Mouse (Mus musculus): ENCODE results near the gene B4galnt2.
"Not testable (repeated sequence)": the region's sequence is repeated elsewhere in the genome, so short reads cannot be mapped to it uniquely, and the experiment has no call there.

The B4galnt2 gene

DNA sequence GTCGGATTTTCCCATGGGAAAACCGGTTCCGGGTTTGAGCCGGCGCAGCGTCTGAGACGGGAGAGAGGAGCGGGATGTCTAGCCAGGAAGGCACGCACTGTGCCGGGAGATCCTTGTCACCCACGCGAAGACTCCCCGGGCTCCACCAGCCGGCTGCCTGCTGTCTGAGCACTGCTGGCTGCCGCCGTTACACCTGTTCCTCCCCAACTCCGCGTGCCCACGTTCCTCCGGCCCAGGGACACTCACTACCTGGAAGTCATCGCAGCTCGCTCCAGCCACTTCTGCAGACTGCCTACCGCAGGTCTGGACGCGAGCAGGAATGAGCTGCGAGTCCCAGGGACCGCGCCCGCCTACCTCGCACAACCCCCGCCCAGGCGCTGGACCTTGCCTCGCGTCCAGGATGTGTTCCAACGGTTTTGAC lies at the start of gene B4galnt2:
Gene B4galnt2, minus strand, starts transcription at position 321 of the 421 bp plus-strand sequence.
- DNase-seq (ENCODE audit: low spot score) = no peak

DNA sequence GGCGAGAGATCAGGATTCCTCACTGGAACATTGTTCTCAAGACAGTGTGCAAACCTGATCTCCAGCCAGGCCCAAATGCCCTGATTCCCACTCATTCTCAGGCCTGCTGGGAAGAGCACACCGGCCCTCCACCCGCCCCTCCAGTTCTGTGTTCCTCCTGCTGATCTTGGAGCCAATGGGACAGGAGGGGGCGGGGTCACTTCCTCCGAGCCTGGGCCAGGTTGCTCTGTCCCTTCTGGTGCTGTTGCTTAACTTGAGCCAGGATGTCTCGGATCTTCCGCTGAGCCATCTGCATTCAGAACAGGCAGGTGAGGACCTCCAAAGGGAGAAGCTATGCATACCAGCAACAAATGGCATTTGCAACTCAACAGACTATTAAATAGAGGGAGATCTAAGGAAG lies 48.6 kb upstream of the B4galnt2 start:
- DNase-seq (ENCODE audit: low spot score) = no peak

DNA sequence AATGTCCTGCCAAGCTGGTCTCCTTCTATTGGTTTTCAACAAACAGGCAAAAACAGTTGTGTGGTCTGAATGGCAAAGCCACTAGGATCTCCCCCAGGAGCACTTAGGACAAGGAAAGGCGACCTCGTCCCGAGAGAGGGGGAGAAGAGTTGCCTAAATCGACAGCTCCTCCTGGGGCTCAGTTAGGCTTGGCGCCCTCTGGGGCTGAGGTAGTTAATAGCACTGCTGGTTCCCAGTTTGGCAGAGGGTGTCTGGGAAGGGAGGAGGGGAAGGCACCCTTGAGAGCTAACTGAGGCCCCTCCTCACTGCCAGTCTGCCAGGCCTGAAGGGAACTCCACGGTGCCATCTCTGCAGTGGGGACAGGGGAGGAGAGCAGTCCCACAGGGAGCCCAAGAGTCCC lies 44.5 kb upstream of the B4galnt2 start:
- DNase-seq (ENCODE audit: low spot score) = no peak

DNA sequence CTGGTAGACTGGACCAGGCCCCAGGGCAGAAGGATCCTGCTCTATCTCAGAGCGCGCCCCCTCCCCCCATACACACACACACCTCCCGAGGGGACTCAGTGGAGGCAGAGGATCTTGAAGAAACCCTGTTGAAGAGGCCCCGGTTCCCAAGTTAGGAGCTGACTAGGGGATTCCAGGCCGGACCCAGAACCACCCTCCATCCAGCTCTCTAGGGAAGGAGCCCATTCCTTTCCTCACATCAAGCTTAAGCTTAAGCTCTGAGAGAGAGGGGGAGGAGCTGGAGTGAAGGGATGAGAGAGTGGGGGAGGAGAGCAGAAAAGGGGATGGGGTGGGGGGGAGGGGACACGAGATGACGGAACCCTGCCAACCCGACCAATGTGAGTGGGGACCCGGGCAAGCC lies 43.6 kb upstream of the B4galnt2 start:
- DNase-seq (ENCODE audit: low spot score) = no peak

DNA sequence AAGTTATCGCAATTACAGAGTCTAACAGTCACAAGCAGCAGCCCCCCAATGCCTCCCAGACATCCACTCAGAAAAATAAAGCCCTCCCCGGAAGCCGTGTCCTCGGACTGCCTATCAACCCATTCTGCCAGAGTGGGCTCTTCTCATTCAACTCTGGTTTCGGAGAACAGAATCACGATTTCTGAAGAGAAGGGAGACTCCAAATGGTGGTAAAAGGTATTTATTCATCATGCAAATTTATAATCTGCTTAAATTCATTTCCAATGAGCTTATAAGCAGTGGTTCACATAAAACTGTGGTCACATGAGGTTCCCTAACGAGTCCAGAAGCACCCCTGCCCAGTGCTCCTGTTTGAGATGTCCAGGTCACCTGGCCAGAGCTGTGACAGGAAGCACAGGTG lies 42.7 kb upstream of the B4galnt2 start:
- DNase-seq (ENCODE audit: low spot score) = no peak

DNA sequence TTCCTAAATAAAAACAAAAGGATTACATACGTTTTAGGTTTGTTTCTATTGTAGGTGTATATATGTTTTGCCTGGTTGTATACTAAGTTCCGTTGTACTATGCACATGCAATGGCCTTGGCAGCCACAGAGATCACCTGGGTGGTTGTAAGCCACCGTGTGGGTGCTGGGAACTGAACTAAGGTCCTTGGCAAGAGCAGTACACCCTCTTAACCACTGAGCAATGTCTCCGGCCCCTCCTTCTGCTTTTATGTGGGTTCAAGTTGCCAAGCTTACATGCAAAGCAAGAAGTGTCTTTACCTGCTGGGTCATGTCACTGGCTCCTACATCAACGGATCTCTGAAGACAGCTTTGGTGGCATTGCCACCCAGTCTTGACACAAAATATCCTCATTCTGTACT lies 38.6 kb upstream of the B4galnt2 start:
- no peak for DNase-seq (ENCODE audit: low spot score)

DNA sequence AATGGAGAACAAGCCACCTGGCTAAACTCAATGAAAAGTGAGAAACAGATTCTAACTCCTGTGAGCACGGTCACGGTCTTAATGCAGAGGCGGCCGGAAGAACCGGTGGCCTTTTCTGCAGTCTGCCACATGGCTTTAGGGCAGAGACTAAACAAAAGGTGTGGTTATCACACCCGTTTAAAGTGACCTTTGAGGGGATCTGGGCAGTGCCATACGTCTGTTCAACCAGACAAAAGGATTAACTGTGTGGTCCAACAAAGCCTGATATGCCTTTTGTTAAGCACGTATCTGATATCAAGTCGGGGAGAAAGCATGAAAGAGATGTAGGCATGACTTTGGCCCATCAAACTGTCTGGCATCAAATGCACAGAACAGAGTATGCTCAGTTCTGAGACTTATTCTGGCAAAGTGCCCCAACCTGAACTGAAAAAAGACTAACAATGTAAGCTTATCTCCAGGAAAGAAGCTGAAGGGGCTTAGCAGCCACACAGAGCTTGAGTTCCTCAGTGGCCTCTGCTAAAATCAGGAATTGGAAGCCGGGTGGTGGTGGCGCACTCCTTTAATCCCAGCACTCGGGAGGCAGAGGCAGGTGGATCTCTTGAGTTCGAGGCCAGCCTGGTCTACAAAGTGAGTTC lies 31.3 kb upstream of the B4galnt2 start:
- DNase-seq (ENCODE audit: low spot score) = no peak

DNA sequence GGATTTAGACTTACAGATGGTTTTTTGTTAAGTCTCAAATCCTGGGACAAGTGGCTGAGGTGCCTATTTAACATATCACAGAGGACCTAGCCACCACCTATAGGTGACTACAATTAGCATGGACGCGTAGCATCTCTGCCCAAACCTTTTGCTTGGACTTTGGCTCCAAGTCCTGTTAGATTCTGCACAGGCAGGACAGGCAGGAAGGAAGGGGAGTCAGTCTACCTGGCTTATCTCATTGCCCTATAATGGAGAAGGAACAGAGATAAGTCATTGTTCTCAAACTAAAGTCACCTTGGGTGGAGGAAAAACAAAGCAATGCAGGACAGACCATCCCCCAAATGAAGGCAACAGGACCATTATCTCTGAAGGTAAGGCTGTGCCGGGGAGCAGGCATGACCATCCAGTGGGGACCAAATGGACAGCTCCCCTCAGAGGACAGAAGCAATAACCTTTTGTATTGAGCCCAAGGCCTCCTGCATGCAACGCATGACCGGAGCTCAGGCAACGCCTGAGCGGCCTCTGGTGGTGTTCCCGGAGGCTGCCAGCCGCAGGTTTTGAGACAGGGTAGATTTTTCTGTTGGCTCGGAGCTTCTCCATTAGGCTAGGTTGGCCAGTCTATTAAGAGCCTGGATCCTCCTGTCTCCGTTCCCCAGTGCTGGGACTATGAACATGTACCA lies 25.3 kb upstream of the B4galnt2 start:
- no peak for DNase-seq (ENCODE audit: low spot score)

DNA sequence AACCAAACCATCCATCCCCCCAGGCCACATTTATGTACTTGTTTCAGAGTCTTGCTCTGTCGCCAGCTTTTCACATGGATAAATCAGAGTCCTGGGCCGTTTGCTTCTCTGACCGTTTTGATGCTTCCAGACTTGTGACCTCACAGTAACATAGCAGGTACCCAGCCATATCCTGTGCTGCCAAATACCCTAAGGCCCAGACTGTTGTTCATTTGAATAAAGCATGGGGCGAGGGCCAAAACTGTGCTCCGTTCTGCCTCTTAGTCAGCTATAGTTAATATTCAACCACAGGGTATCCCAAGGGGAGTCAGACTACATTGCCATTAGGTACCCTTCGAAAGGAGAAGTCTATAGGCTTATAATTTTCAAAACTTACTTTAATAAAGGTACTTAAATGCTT lies 21.7 kb upstream of the B4galnt2 start:
- DNase-seq (ENCODE audit: low spot score) = no peak

DNA sequence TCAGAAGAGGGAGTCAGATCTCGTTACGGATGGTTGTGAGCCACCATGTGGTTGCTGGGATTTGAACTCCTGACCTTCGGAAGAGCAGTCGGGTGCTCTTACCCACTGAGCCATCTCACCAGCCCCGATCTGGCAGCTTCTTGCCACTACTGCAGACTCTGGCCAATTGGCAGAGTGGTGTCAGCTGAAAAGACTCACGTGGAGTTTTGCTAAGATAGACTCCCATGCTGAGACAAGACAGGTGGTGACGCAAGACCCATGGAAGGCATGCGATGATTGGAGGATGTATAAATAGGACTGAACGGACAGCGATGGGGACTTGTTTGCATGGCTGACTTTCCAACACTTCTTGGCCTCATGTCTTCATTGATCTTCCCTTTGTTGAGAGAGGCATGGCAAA lies 17.5 kb upstream of the B4galnt2 start:
- DNase-seq (ENCODE audit: low spot score) = not testable (repeated sequence)

DNA sequence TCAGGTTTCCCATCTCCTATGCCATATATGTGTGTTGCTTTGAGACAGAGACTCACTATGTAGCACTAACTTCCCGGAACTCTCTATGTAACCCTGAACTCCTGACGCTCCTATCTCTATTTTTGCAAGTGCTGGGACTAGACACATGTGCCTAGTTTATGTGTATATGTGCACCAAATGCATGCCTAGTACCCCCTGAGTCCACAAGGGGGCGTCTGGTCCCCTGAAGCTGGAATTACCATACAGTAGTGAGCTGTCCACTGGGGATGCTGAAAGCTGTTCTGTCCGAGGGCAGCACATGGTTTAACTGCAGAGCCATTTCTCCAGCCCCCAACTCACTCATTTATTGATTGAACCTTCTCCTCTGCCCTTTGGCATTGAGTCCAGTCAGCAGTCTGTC lies 11.7 kb upstream of the B4galnt2 start:
- DNase-seq (ENCODE audit: low spot score) = no peak

DNA sequence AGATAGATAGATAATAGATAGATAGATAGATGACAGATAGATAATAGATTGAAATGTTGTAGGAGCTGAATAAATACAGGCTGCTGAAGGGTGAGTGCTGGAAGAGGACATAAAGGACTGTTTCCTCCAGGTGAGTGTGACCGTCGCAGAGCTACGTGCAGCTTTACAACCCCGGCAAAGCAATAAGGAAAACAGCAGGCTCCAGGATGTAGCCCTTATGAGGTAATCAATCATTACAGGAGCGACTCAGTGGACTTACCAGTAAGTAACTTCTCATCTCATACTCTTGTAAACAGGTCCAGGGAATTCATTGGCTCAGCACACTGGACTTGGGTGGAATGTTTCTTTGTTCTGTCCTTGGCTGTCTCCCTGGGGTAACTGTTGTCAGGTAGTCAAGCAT lies 11.3 kb upstream of the B4galnt2 start:
- no peak for DNase-seq (ENCODE audit: low spot score)

DNA sequence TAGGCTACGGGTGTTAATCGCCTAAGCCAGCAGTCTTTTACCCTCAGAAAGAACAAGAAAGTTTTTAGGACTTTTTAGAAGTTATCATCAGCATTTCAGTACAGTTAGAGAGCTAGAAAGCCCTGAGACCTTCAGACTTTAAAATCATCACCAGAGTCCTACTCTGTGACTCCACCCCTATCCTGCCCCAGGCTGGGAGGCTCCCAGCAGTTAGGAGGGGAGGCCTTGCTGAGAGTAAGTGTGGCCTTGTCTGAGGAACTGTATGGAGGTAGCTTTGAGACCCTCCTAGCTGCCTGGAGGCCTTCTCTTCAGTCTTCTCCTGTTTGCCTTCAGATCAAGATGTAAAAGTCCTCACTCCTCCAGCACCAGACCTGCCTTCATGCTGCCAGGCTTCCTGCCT lies 9.5 kb upstream of the B4galnt2 start:
- DNase-seq (ENCODE audit: low spot score) = no peak

DNA sequence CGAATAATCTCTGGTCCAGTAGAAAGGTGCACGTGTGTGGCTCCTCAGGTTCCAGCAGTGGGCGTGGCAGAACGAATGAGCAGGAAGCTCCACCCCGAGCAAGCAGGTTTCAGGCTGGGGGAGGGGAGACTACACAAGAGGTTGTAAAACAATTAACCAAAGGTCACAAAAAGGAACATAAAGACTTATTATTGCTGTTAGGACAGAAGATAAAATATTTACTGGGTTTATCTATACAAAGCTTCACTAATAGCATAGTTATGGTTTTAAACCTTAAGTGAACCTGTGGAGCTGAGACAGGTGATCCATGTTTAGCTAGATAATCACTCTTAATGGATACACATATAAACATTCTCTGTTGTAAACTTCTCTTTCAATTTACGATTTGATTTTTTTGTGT lies 8.8 kb upstream of the B4galnt2 start:
- not testable (repeated sequence) for DNase-seq (ENCODE audit: low spot score)

DNA sequence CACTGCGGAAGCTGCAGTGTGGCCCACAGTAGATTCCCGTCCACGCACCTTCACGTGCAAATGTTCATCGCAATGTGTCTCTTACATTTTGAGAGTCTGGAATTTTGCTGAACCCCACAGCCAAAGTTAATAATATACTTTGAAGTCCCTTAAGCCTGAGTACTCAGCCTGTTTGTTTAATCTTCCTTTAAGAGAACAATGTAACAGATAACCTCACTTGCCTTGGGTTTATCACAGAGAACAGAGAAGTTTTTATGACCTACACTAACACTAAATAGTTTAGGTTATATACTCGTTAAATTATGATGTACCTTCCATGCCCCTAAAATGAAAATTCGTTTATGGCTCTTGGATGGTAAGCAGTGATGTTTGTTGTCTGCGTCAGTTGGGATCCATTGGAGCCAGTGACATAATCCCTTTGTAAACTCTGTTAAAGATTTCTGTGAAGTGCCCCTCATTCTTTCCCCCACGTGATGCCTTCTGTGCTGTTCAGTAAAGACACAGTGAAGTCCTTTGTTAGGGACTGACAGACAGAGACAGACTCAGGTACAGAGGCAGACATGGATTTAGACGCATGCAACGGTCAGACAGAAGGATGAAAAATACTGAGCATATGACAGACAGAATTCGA lies 7.4 kb upstream of the B4galnt2 start:
- DNase-seq (ENCODE audit: low spot score) = no peak

DNA sequence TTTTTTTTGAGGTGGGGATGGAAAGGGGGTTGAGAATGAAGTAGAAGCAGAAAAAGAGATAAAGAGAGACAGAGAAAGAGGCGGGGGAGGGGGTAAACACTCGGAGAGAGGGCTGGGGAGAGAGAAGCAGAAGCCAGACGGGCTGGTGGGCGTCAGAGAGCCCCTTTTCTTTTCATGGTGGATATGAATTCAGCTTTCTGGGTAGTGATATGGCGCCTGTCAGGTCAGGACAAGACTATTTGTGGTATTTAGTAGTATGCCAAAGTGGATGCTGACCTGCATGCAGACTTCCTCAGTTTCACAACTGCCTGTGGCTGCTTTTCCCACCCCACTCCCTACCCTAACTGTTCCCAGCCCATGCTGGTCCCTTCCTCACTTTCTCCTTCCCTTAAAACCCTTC lies 1.7 kb upstream of the B4galnt2 start:
- no peak for DNase-seq (ENCODE audit: low spot score)

DNA sequence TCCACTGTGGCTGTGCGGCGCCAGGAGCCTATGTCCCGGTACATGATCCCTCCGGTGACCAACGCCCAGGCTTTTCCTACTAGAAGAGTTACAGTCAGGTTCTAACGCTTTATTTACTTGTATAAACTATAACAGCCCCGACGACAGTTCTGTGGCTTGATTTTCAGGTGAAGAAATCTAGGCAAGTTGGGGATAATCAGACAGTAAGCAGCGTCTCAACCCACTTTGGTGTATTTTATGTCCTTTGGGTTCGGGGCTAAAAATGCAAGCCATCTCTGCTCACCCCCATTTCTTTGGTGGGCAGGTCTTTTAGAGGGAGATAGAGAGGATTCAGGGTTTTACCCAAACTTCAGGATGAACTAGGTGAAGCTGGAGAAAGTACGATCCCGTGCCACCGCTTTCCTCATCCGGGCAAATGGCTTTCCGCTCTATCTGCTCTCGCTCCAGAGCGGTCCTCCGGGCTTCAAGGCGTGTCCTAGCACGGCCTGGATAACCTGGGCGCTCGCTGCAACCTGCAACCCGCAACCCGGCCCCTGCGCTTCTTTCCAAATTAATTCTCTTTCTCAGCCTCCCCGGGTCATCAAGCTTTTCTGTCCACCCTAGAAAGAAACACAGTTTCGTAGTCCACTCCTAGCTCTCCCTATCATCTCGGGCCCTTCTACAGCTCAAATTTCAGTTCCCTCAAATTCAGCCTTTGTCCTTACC lies 467 bp upstream of the B4galnt2 start:
- no peak for DNase-seq (ENCODE audit: low spot score)

DNA sequence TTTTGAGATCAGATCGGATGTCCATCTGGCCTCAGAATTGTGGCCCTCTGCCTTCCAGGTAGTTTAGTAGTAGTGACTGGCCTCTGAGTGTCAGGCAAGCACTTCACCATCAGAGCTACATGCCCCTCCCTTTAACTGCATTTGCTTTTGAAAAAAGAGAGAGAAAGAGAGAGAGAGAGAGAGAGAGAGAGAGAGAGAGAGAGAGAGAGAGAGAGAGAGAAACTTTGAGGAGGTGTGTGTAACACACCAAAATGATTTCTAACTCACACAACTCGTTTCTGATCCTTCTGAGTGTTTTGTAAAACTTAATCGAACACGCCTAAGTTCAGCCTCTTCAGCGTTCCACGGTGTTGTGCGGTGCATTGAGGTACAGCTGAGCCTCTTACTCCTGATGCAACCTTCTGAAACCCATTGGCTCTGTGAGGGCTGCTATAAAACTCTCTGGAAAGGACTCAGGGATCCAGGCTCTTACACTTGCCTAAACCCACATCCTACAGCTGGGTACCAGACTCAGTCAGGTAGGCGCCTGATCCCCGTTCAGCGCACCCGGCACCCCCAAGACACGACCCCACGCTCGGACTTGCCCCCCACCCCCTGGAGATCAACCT lies 628 bp downstream of the B4galnt2 start:
- no peak for DNase-seq (ENCODE audit: low spot score)

DNA sequence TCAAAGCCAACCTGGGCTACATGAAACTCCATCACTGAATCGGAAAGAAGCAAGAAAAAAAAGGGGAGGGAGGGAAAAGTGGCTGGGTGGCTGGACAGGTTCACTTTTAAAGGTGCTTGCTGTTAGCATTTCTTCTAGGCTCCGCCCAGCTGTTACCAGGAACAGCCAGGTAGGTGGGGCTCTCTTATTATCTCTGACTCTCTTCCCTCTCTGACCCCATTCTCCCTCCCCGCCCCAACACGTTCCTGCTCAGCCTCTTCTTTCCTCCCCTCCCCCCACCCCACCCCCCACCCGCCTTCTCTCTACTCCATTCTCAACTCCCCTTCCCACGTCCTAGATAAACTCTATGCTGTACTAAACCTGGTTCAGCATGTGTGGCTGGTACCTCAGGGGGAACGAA lies 3.1 kb downstream of the B4galnt2 start:
- no peak for DNase-seq (ENCODE audit: low spot score)

DNA sequence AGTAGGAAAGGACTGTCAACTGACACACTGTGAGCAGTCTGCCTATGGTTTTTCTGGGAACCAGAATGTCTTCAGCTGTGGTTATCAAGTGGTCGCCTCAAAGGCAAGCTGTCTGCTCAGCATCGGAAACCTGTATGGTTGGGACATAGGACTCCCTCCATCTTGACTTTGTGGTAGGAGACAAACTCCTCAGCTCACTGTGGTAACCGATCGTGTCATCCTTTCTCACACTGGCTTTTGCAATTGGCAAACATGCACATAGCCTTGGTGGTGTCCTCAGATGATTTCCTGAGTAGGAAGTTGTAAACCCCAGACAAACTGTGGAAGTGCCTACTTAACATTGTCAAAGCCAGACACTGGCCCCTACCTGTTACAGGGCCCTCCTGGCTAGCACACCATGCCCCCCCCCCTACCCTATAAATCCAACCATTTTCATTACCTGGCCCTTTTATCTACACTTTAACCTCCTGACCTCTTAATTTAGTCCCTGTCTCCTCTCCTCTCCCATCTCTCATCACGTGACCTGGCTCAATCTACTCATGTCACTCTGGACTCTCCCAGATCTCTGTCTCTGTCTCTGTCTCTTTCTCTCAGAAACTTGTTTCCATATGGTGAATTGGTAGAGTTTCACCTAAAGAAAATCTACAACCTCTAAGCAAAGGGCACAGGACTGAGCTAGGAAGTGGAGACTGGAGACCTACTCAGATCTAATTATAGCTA lies 6.7 kb downstream of the B4galnt2 start:
- no peak for DNase-seq (ENCODE audit: low spot score)

DNA sequence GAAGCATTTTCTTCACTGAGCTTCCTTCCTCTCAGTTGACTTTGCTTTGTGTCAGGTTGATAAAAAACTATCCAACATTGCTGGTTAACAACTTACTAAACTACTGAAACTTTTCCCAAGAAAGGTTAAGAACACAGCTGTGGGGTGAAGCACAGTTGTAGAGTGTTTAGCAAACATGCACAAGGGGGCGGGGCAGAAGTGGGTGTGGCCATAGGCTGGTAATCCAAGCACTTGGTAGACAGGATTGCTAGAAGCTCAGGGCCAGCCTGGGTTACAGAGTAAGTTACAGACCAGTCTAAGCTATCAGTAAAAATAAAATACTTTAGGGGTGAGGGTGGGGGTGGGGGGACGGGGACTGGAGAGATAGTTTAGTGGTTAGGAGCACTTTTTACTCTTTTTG lies 10.4 kb downstream of the B4galnt2 start:
- no peak for DNase-seq (ENCODE audit: low spot score)
